Mouse (Mus musculus): ENCODE data around the gene AU021092. TPM values are rescaled to one million over a fixed set of nuclear protein-coding genes. Genes with fewer than 3 reads are reported as not detected.

Gene AU021092
- polyA plus RNA-seq, 1 experiment from 2014 or later, result 5.3 TPM

DNA sequence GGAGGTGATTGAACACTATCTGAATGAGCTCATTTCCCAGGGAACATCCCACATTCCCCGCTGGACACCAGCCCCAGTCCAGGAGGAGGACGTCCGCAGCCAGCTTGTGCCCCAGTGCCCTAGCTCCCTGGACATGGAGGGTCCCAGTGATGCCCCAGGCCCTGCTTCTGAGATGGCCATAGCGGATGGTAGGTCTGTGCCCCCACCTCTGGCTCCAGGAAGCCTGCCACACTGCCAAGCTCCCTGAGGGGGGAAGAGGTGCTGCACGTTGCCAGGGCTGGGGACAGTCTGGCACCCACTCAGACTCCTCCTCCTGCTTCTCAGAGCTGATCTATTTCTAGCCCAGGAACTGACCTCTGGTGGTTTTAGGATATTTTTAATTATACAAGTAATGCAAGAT is 53.3 kb downstream of the AU021092 start:
- H3K27ac ChIP-seq (ENCODE audit: low read length), result no peak overlapping the region
- H3K36me3 ChIP-seq (ENCODE audit: control insufficient read depth, insufficient read depth, low read length), result no peaks in the 10 kb centered on the region
- H3K9ac ChIP-seq (ENCODE audit: low read length), result no peak overlapping the region
- ATAC-seq (ENCODE audit: insufficient read depth, low FRiP score), result no peak
- no peak overlapping the region for H3K4me2 ChIP-seq (ENCODE audit: low read depth, low read length)
- 77% methylated on average over 5 of the region's 5 CpGs for WGBS
- H3K4me3 ChIP-seq (replicated peaks; ENCODE audit: low read length), result no peak overlapping the region
- H3K9me3 ChIP-seq (replicated peaks; ENCODE audit: control insufficient read depth, low read length), result no peaks in the 10 kb centered on the region
- no peaks in the 10 kb centered on the region for H3K4me1 ChIP-seq (ENCODE audit: control insufficient read depth, insufficient read depth, low read length)
- H3K27me3 ChIP-seq (ENCODE audit: control insufficient read depth, insufficient read depth, low read length), result no peaks in the 10 kb centered on the region

DNA sequence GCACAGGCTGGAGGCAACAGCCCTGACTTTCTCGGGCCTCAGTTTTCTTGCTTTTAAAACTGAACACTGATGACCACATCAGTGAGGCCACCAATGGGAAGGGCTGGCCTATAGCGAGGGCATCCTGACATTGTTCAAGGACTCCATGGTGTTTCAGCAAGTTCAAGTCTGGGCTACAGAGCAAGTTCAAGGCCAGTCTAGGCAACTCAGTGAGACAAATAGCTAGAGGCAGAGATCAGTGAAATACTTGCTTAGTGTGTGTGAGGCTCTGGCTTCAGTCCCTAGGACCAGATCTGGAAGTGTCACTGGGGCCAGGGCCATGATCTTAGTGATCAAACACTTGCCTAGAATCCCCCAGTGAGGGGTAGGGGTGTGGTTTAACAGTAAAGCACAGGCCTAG is 54.1 kb downstream of the AU021092 start:
- Histone ChIP-seq H3K27me3 (ENCODE audit: control insufficient read depth, insufficient read depth, low read length) (no peaks in the 10 kb centered on the region), H3K4me2 (ENCODE audit: low read depth, low read length) (no peak overlapping the region), H3K27ac (ENCODE audit: low read length) (no peak overlapping the region), H3K4me3 (replicated peaks; ENCODE audit: low read length) (no peak overlapping the region), H3K9ac (ENCODE audit: low read length) (no peak overlapping the region), H3K9me3 (replicated peaks; ENCODE audit: control insufficient read depth, low read length) (no peaks in the 10 kb centered on the region), H3K36me3 (ENCODE audit: control insufficient read depth, insufficient read depth, low read length) (no peaks in the 10 kb centered on the region), H3K4me1 (ENCODE audit: control insufficient read depth, insufficient read depth, low read length) (no peaks in the 10 kb centered on the region)
- no peak for ATAC-seq (ENCODE audit: insufficient read depth, low FRiP score)
- WGBS, result 80% methylated on average over 2 of the region's 2 CpGs

DNA sequence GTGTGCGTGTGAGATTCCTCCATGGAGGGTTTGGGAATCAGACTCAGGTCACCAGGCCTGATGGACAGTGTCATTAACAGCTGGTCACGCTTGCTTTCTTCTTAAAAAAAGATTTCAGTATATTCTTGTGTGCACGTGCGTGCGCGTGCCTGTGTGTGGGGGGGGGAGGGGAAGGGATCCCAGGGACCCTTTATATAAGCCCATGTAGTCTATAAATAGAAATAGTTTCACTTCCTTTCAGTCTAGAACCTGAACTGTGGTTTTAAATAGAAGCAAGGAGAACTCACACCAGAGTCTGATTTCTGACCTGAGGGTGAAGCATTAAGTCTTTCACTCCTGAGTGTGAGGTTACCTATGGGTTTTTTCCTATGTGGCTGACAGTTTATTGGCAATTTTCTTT is 57.8 kb downstream of the AU021092 start:
- Histone ChIP-seq H3K4me3 (replicated peaks; ENCODE audit: low read length) (no peak overlapping the region), H3K9me3 (replicated peaks; ENCODE audit: control insufficient read depth, low read length) (no peaks in the 10 kb centered on the region), H3K27ac (ENCODE audit: low read length) (no peak overlapping the region), H3K27me3 (ENCODE audit: control insufficient read depth, insufficient read depth, low read length) (no peaks in the 10 kb centered on the region), H3K36me3 (ENCODE audit: control insufficient read depth, insufficient read depth, low read length) (no peaks in the 10 kb centered on the region), H3K4me2 (ENCODE audit: low read depth, low read length) (no peak overlapping the region), H3K9ac (ENCODE audit: low read length) (no peak overlapping the region), H3K4me1 (ENCODE audit: control insufficient read depth, insufficient read depth, low read length) (no peaks in the 10 kb centered on the region)
- ATAC-seq (ENCODE audit: insufficient read depth, low FRiP score), result no peak
- WGBS, result 77% methylated on average over 6 of the region's 6 CpGs

Small RNA genes lying within 50 kb of the gene (microRNA-seq; reads per million reads assigned to microRNA genes)
- not detected for gene Gm23689
- not detected for gene Gm26095
- gene Mir6364, result not detected

Other genes starting within 250 kb of the AU021092 start
- gene Sept12, start 224.4 kb downstream of the AU021092 start, polyA plus RNA-seq (2015; fragmentation: Nextera tagmentation; extraction: Ambion mirVana), result not detected in 2 replicates
- gene Smim22, start 215.0 kb downstream of the AU021092 start, polyA plus RNA-seq (2015; fragmentation: Nextera tagmentation; extraction: Ambion mirVana), result 57.6 and 68.8 TPM in 2 replicates
- 50.6 and 51.9 TPM in 2 replicates for gene Rogdi, start 208.7 kb downstream of the AU021092 start, polyA plus RNA-seq (2015; fragmentation: Nextera tagmentation; extraction: Ambion mirVana)
- gene Glyr1, start 172.4 kb downstream of the AU021092 start, polyA plus RNA-seq (2015; fragmentation: Nextera tagmentation; extraction: Ambion mirVana), result 139 and 142 TPM in 2 replicates
- 11.7 and 13.3 TPM in 2 replicates for gene Ubn1, start 172.2 kb downstream of the AU021092 start, polyA plus RNA-seq (2015; fragmentation: Nextera tagmentation; extraction: Ambion mirVana)
- 62.8 and 101 TPM in 2 replicates for gene Ppl, start 89.9 kb downstream of the AU021092 start, polyA plus RNA-seq (2015; fragmentation: Nextera tagmentation; extraction: Ambion mirVana)
- gene Sec14l5, start 75.2 kb downstream of the AU021092 start, polyA plus RNA-seq (2015; fragmentation: Nextera tagmentation; extraction: Ambion mirVana), result 0.09 and 0.27 TPM in 2 replicates
- 19.6 and 19.7 TPM in 2 replicates for gene Nagpa, start 18.3 kb downstream of the AU021092 start, polyA plus RNA-seq (2015; fragmentation: Nextera tagmentation; extraction: Ambion mirVana)
- 32.5 and 35.1 TPM in 2 replicates for gene Alg1, start 11.3 kb upstream of the AU021092 start, polyA plus RNA-seq (2015; fragmentation: Nextera tagmentation; extraction: Ambion mirVana)
- 32.4 and 35.1 TPM in 2 replicates for gene Eef2kmt, start 33.7 kb upstream of the AU021092 start, polyA plus RNA-seq (2015; fragmentation: Nextera tagmentation; extraction: Ambion mirVana)